Mouse (Mus musculus) macrophage (primary cell): ENCODE measurements around the gene Mef2b. TPM values are rescaled to one million over a fixed set of nuclear protein-coding genes. Genes with fewer than 3 reads are reported as not detected.

Source experiments
- H3K27ac ChIP-seq: fragments of 350-480 bp; formaldehyde crosslinking; 2 replicates; pipeline ENCODE4 v1.9.0; 2021
- H3K36me3 ChIP-seq: fragments of 350-480 bp; formaldehyde crosslinking; 2 replicates; pipeline ENCODE4 v1.9.0; 2021; ENCODE audit errors: inconsistent target
- H3K4me3 ChIP-seq: fragments of 350-480 bp; formaldehyde crosslinking; 2 replicates; pipeline ENCODE4 v1.9.0; 2021; ENCODE audit errors: inconsistent target
- H3K79me2 ChIP-seq: fragments of 350-480 bp; formaldehyde crosslinking; 2 replicates; pipeline ENCODE4 v1.9.0; 2021; ENCODE audit errors: inconsistent target
- WGBS: methylation state at CpG from one replicate; pipeline ENCODE4 v1.1.7; 2026; ENCODE audit warnings: inconsistent platforms; ENCODE audit not compliant: missing documents; 5-methylcytosine and 5-hydroxymethylcytosine counted together
- polyA plus RNA-seq: library from polyadenylated mRNA; stranded (reverse); fragments of 250-400 nt; gene quantifications from 3 replicates; pipeline ENCODE4 v1.2.4, GENCODE M21; 2018; ENCODE audit warnings: inconsistent platforms
- total RNA-seq, 78 experiments: library from RNA; depleted of rRNA; stranded (reverse); fragments of 250-400 nt; gene quantifications; 1 replicate in 9 of 78; 2 replicates in 24 of 78; 3 replicates in 43 of 78; 4 replicates in 2 of 78; pipeline ENCODE4 v1.2.4; 2018; ENCODE audit warnings: inconsistent platforms in 56 of 78

Gene Mef2b
- total RNA-seq (2018; cell fraction: chromatin; rRNA removed) = under 1 TPM in 4 of 26 experiments, not detected in 22; 0.50 to 0.75 (median 0.65) TPM
- total RNA-seq (2018; cell fraction: cytosol; rRNA removed) = under 1 TPM in 4 of 26 experiments, not detected in 22; 0.09 to 0.22 (median 0.10) TPM
- total RNA-seq (2018; cell fraction: nucleus; rRNA removed) = under 1 TPM in 2 of 26 experiments, not detected in 24; 0.52 to 0.54 TPM
- polyA plus RNA-seq = not detected in 3 replicates

- Histone ChIP-seq H3K27ac (peak within 1 kb of the TSS; percentile 52), H3K36me3 (peaks cover 43% of the 10 kb centered on the region; the same call in 1 of the 2 replicates), H3K79me2 (peaks cover 14% of the 10 kb centered on the region), H3K4me3 (peak within 1 kb of the TSS; percentile 98)
- under 1% methylated on average over 46 of the region's 46 CpGs for WGBS
These were observed at the start of gene Mef2b, which contains the start of the genes Rfxank and Borcs8 for GRCm38 (mm10) chr8:70139026-70139857. Gene Mef2b (plus strand): TSS chr8:70139711. Gene Rfxank (minus strand): TSS chr8:70139154. Gene Borcs8 (plus strand): TSS chr8:70139499.

- Histone ChIP-seq H3K36me3 (no peaks in the 10 kb centered on the region), H3K79me2 (no peaks in the 10 kb centered on the region), H3K4me3 (no peak overlapping the region), H3K27ac (no peak overlapping the region)
- WGBS = 81% methylated on average over 8 of the region's 8 CpGs
These were observed 46.7 kb upstream of the Mef2b start for GRCm38 (mm10) chr8:70092786-70093185.

- 78% methylated on average over 8 of the region's 8 CpGs for WGBS
These were observed 40.2 kb upstream of the Mef2b start for GRCm38 (mm10) chr8:70099276-70099675.

GRCm38 (mm10) chr8:70100241-70100640, 39.3 kb upstream of the Mef2b start:
- H3K36me3 ChIP-seq = no peaks in the 10 kb centered on the region
- H3K27ac ChIP-seq = no peak overlapping the region
- H3K4me3 ChIP-seq = no peak overlapping the region
- no peaks in the 10 kb centered on the region for H3K79me2 ChIP-seq
- 82% methylated on average over 8 of the region's 8 CpGs for WGBS

More at GRCm38 (mm10) chr8:70099276-70099675, 40.2 kb upstream of the Mef2b start:
- H3K36me3 ChIP-seq = no peaks in the 10 kb centered on the region
- H3K79me2 ChIP-seq = no peaks in the 10 kb centered on the region
- H3K4me3 ChIP-seq = no peak overlapping the region
- H3K27ac ChIP-seq = no peak overlapping the region

- no peaks in the 10 kb centered on the region for H3K36me3 ChIP-seq
- WGBS = 9% methylated on average over 6 of the region's 6 CpGs
- no peak overlapping the region for H3K27ac ChIP-seq
- H3K4me3 ChIP-seq = no peak overlapping the region
- H3K79me2 ChIP-seq = no peaks in the 10 kb centered on the region
These were observed 35.0 kb upstream of the Mef2b start for GRCm38 (mm10) chr8:70104506-70104905.

- H3K27ac ChIP-seq = no peak overlapping the region
- H3K36me3 ChIP-seq = no peaks in the 10 kb centered on the region
- 55% methylated on average over 7 of the region's 7 CpGs for WGBS
- no peak overlapping the region for H3K4me3 ChIP-seq
- no peaks in the 10 kb centered on the region for H3K79me2 ChIP-seq
These were observed 34.6 kb upstream of the Mef2b start for GRCm38 (mm10) chr8:70104922-70105321.

- Histone ChIP-seq H3K79me2 (no peaks in the 10 kb centered on the region), H3K36me3 (no peaks in the 10 kb centered on the region), H3K4me3 (no peak overlapping the region), H3K27ac (no peak overlapping the region)
- WGBS = 69% methylated on average over 2 of the region's 2 CpGs
These were observed 29.1 kb upstream of the Mef2b start for GRCm38 (mm10) chr8:70110451-70110850.

GRCm38 (mm10) chr8:70111192-70111795, 28.2 kb upstream of the Mef2b start:
- H3K79me2 ChIP-seq = no peaks in the 10 kb centered on the region
- H3K4me3 ChIP-seq = no peak overlapping the region
- H3K36me3 ChIP-seq = no peaks in the 10 kb centered on the region
- WGBS = 62% methylated on average over 23 of the region's 23 CpGs
- H3K27ac ChIP-seq = no peak overlapping the region

GRCm38 (mm10) chr8:70112401-70113016, 27.0 kb upstream of the Mef2b start:
- Histone ChIP-seq H3K4me3 (no peak overlapping the region), H3K27ac (no peak overlapping the region), H3K36me3 (no peaks in the 10 kb centered on the region), H3K79me2 (no peaks in the 10 kb centered on the region)
- 11% methylated on average over 43 of the region's 43 CpGs for WGBS

GRCm38 (mm10) chr8:70114488-70114887, 25.0 kb upstream of the Mef2b start:
- no peak overlapping the region for H3K4me3 ChIP-seq
- no peak overlapping the region for H3K27ac ChIP-seq
- WGBS = 3% methylated on average over 6 of the region's 6 CpGs
- H3K36me3 ChIP-seq = no peaks in the 10 kb centered on the region
- H3K79me2 ChIP-seq = no peaks in the 10 kb centered on the region

- no peaks in the 10 kb centered on the region for H3K79me2 ChIP-seq
- no peak overlapping the region for H3K27ac ChIP-seq
- H3K36me3 ChIP-seq = no peaks in the 10 kb centered on the region
- 74% methylated on average over 13 of the region's 13 CpGs for WGBS
- H3K4me3 ChIP-seq = no peak overlapping the region
These were observed 24.6 kb upstream of the Mef2b start for GRCm38 (mm10) chr8:70114892-70115291.

- WGBS = 11% methylated on average over 9 of the region's 9 CpGs
- Histone ChIP-seq H3K27ac (no peak overlapping the region), H3K36me3 (no peaks in the 10 kb centered on the region), H3K79me2 (no peaks in the 10 kb centered on the region), H3K4me3 (no peak overlapping the region)
These were observed 21.9 kb upstream of the Mef2b start for GRCm38 (mm10) chr8:70117611-70118010.

GRCm38 (mm10) chr8:70118726-70119700, 20.5 kb upstream of the Mef2b start:
- no peaks in the 10 kb centered on the region for H3K36me3 ChIP-seq
- no peak overlapping the region for H3K27ac ChIP-seq
- 12% methylated on average over 15 of the region's 17 CpGs for WGBS
- H3K4me3 ChIP-seq = no peak overlapping the region
- H3K79me2 ChIP-seq = no peaks in the 10 kb centered on the region

- WGBS = 10% methylated on average over 15 of the region's 19 CpGs
- Histone ChIP-seq H3K36me3 (no peaks in the 10 kb centered on the region), H3K4me3 (no peak within 1 kb of the TSS), H3K27ac (no peak within 1 kb of the TSS), H3K79me2 (no peaks in the 10 kb centered on the region)
These were observed 18.8 kb upstream of the Mef2b start, which contains the start of gene Ncan for GRCm38 (mm10) chr8:70120667-70121066. Gene Ncan (minus strand): TSS chr8:70120873.
